Mouse (Mus musculus): ENCODE measurements around the gene Fgf4. TPM values are rescaled to one million over a fixed set of nuclear protein-coding genes. Genes with fewer than 3 reads are reported as not detected.

Fgf4 gene
- total and polyA plus RNA-seq, 3 experiments: not detected

DNA sequence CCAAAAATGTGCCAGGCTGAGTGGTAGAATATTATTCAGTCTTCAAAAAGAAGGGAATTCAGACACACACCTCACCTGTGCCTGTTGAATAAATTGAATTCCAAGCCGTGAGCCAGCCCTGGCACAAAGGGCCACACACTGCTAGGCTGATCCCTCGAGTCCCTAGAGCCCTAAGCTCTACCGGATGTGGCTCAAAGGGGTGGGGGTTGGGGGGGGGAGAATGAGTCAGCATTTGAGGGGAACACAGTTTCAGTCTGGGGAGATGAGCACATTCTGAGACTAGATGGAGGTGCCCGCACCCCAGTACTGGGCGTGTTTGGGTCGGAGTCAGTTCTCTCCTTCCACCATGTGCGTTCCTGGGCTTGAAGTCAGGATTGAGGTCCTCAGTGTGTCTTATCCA lies 10.0 kb downstream of the Fgf4 start:
- peaks cover 12% of the 10 kb centered on the region for H3K9me3 ChIP-seq (replicated peaks; ENCODE audit: low read length)
- no peak for TF ChIP-seq BHLHE40 (IDR thresholded peaks at IDR 0.05; ENCODE audit: low read depth, low read length)
- TF ChIP-seq MEF2A (IDR thresholded peaks at IDR 0.05; ENCODE audit: borderline replicate concordance, low read depth, low read length): no peak
- TF ChIP-seq RAD21 (IDR thresholded peaks at IDR 0.05; ENCODE audit: low read depth, low read length): no peak
- no peak for TF ChIP-seq E2F4 (IDR thresholded peaks at IDR 0.05; ENCODE audit: insufficient replicate concordance, low read depth, low read length)
- TF ChIP-seq IRF4 (IDR thresholded peaks at IDR 0.05; ENCODE audit: low read depth, low read length): no peak
- no peak for TF ChIP-seq JUND (conservative IDR thresholded peaks at IDR 0.05; ENCODE audit: low read depth, low read length)
- TF ChIP-seq NELFE (IDR thresholded peaks at IDR 0.05; ENCODE audit: low read depth, low read length): no peak
- TF ChIP-seq MXI1 (IDR thresholded peaks at IDR 0.05; ENCODE audit: low read depth, low read length): no peak
- TF ChIP-seq SMC3 (IDR thresholded peaks at IDR 0.05; ENCODE audit: low read depth, low read length): no peak
- H3K36me3 ChIP-seq (replicated peaks in 1 of 2; ENCODE audit: control insufficient read depth in 1 of 2, insufficient read depth in 1 of 2, low read length in 1 of 2): no peaks in the 10 kb centered on the region
- no peak overlapping the region for H3K4me2 ChIP-seq (ENCODE audit: insufficient read depth, low read depth, poor library complexity, severe bottlenecking)
- H3K4me3 ChIP-seq (replicated peaks in 1 of 3; ENCODE audit: low read depth in 2 of 3, low read length in 2 of 3, poor library complexity in 1 of 3): no peak overlapping the region
- in situ Hi-C loops (cut with MboI; ENCODE audit: low pct_ligation_motif_present, low pct_unique_long_range_greater_than_20kb, low sequenced_read_pairs) (no loop called here), dilution Hi-C loops (cut with MboI; ENCODE audit: extremely low pct_ligation_motif_present, extremely low pct_unique_long_range_greater_than_20kb, low sequenced_read_pairs) (no loop called here)
- peaks cover 17% of the 10 kb centered on the region for H3K27me3 ChIP-seq (replicated peaks)
- DNase-seq (ENCODE audit: extremely low read depth): peak; percentile 35
- no peaks in the 10 kb centered on the region for H3K79me2 ChIP-seq (replicated peaks; ENCODE audit: control insufficient read depth, extremely low read depth, insufficient read depth, poor library complexity, severe bottlenecking)
- peaks cover 0 to 14% of the 10 kb centered on the region in 2 experiments; a peak in 1 of 4 replicates for H3K4me1 ChIP-seq (ENCODE audit: control insufficient read depth in 1 of 2, insufficient read depth in 2 of 2)
- H3K27ac ChIP-seq (ENCODE audit: insufficient read depth, low read depth): no peak overlapping the region
- H3K9ac ChIP-seq (ENCODE audit: insufficient read depth, low read depth): no peak overlapping the region

DNA sequence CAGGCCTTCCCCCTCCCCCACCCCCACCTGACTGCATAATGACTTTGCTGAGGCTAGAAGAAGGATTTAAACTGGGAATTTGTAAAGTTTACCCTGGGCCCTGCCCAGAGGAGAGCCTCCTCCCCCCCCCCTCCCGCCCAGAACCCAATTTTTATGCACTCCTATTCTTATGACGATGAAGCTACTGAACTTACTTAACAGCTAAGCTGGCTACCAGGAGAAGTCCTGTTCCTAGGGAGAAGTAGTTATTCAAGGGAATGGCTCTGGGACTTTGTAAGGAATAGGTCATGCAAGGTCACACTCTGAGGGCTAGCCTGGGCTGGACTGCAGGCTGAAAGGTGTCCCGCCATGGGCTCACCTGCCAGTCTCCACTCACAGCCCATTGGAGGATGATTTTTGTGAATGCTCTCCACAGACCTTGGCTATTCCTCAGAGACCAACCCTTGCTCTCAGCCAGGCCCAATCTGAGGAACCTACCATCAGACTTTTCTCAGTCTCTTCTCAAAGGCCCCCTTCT lies 10.7 kb downstream of the Fgf4 start:
- TF ChIP-seq TCF12 (IDR thresholded peaks at IDR 0.05; ENCODE audit: low read depth, low read length): no peak
- no peak for TF ChIP-seq POLR2AphosphoS2 (IDR thresholded peaks at IDR 0.05; ENCODE audit: low read depth, low read length)
- TF ChIP-seq USF2 (conservative IDR thresholded peaks at IDR 0.05; ENCODE audit: low read depth, low read length): no peak
- Histone ChIP-seq H3K4me2 (ENCODE audit: insufficient read depth, low read depth, poor library complexity, severe bottlenecking) (no peak overlapping the region), H3K79me2 (replicated peaks; ENCODE audit: control insufficient read depth, extremely low read depth, insufficient read depth, poor library complexity, severe bottlenecking) (no peaks in the 10 kb centered on the region), H3K36me3 (replicated peaks in 1 of 2; ENCODE audit: control insufficient read depth in 1 of 2, insufficient read depth in 1 of 2, low read length in 1 of 2) (no peaks in the 10 kb centered on the region), H3K4me3 (replicated peaks in 1 of 3; ENCODE audit: low read depth in 2 of 3, low read length in 2 of 3, poor library complexity in 1 of 3) (no peak overlapping the region), H3K9me3 (replicated peaks; ENCODE audit: low read length) (peaks cover 12% of the 10 kb centered on the region), H3K9ac (ENCODE audit: insufficient read depth, low read depth) (no peak overlapping the region), H3K27ac (ENCODE audit: insufficient read depth, low read depth) (no peak overlapping the region), H3K4me1 (ENCODE audit: control insufficient read depth in 1 of 2, insufficient read depth in 2 of 2) (peaks cover 0 to 14% of the 10 kb centered on the region in 2 experiments; a peak in 1 of 4 replicates), H3K27me3 (replicated peaks) (peaks cover 14% of the 10 kb centered on the region)
- dilution Hi-C loops (cut with MboI; ENCODE audit: extremely low pct_ligation_motif_present, extremely low pct_unique_long_range_greater_than_20kb, low sequenced_read_pairs): no loop called here
- DNase-seq (ENCODE audit: extremely low read depth): no peak
- in situ Hi-C loops (cut with MboI; ENCODE audit: low pct_ligation_motif_present, low pct_unique_long_range_greater_than_20kb, low sequenced_read_pairs): no loop called here

DNA sequence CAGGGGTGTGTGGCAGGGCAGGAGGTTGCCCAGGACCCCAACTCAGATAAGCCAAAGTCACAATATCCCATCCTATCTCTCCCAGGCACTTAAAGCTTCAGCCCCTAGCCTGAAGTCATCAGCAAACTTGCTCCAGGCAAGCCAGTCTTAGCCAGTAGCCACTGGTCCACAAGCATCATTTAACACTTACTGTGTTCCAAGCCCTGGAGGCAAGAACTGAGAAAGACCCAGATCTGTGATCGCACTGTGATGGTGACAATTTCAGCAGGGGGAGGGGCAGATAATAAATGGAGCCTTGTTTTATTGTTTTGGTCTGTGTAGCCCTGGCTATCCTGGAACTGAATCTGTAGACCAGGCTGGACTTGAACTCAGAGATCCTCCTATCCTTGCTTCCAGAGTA lies 11.5 kb downstream of the Fgf4 start:
- Histone ChIP-seq H3K27me3 (replicated peaks) (peaks cover 19% of the 10 kb centered on the region), H3K27ac (ENCODE audit: insufficient read depth, low read depth) (no peak overlapping the region), H3K4me1 (ENCODE audit: control insufficient read depth in 1 of 2, insufficient read depth in 2 of 2) (peaks cover 0 to 14% of the 10 kb centered on the region in 2 experiments; a peak in 1 of 4 replicates), H3K79me2 (replicated peaks; ENCODE audit: control insufficient read depth, extremely low read depth, insufficient read depth, poor library complexity, severe bottlenecking) (no peaks in the 10 kb centered on the region), H3K9ac (ENCODE audit: insufficient read depth, low read depth) (no peak overlapping the region), H3K4me2 (ENCODE audit: insufficient read depth, low read depth, poor library complexity, severe bottlenecking) (no peak overlapping the region), H3K4me3 (replicated peaks in 1 of 3; ENCODE audit: low read depth in 2 of 3, low read length in 2 of 3, poor library complexity in 1 of 3) (no peak overlapping the region), H3K36me3 (replicated peaks in 1 of 2; ENCODE audit: control insufficient read depth in 1 of 2, insufficient read depth in 1 of 2, low read length in 1 of 2) (no peaks in the 10 kb centered on the region), H3K9me3 (replicated peaks; ENCODE audit: low read length) (peaks cover 12% of the 10 kb centered on the region)
- TF ChIP-seq RAD21 (IDR thresholded peaks at IDR 0.05; ENCODE audit: low read depth, low read length): no peak
- no peak for TF ChIP-seq EP300 (IDR thresholded peaks at IDR 0.05; ENCODE audit: low read length)
- TF ChIP-seq POLR2A (IDR thresholded peaks at IDR 0.05; ENCODE audit: low read depth, low read length): no peak
- no peak for TF ChIP-seq E2F4 (IDR thresholded peaks at IDR 0.05; ENCODE audit: insufficient replicate concordance, low read depth, low read length)
- TF ChIP-seq RCOR1 (conservative IDR thresholded peaks at IDR 0.05; ENCODE audit: low read depth, low read length): no peak
- TF ChIP-seq CTCF (conservative IDR thresholded peaks at IDR 0.05 in 1 of 2, IDR thresholded peaks at IDR 0.05 in 1 of 2; ENCODE audit: low read depth in 2 of 2, low read length in 2 of 2): no peak
- no peak for TF ChIP-seq JUN (IDR thresholded peaks at IDR 0.05; ENCODE audit: insufficient read depth, low read depth, low read length)
- TF ChIP-seq MXI1 (IDR thresholded peaks at IDR 0.05; ENCODE audit: low read depth, low read length): no peak
- TF ChIP-seq MAZ (IDR thresholded peaks at IDR 0.05; ENCODE audit: low read depth, low read length): no peak
- TF ChIP-seq ETS1 (conservative IDR thresholded peaks at IDR 0.05; ENCODE audit: low read depth, low read length): no peak
- TF ChIP-seq BHLHE40 (IDR thresholded peaks at IDR 0.05; ENCODE audit: low read depth, low read length): no peak
- no peak for TF ChIP-seq CHD2 (IDR thresholded peaks at IDR 0.05; ENCODE audit: low read length)
- TF ChIP-seq SIN3A (IDR thresholded peaks at IDR 0.05; ENCODE audit: low read length): no peak
- TF ChIP-seq TCF12 (IDR thresholded peaks at IDR 0.05; ENCODE audit: low read depth, low read length): no peak
- TF ChIP-seq JUND (conservative IDR thresholded peaks at IDR 0.05; ENCODE audit: low read depth, low read length): no peak
- in situ Hi-C loops (cut with MboI; ENCODE audit: low pct_ligation_motif_present, low pct_unique_long_range_greater_than_20kb, low sequenced_read_pairs) (no loop called here), dilution Hi-C loops (cut with MboI; ENCODE audit: extremely low pct_ligation_motif_present, extremely low pct_unique_long_range_greater_than_20kb, low sequenced_read_pairs) (no loop called here)
- DNase-seq (ENCODE audit: extremely low read depth): no peak
